Mouse (Mus musculus) left cerebral cortex, postnatal 14 days (tissue): ENCODE data around the gene Map3k12. TPM values are rescaled to one million over a fixed set of nuclear protein-coding genes. Genes with fewer than 3 reads are reported as not detected.

Experiments
- DNase-seq, 2 experiments: peaks; one replicate each; pipeline ENCODE4 v3.0.0; 2021 to 2022; ENCODE audit warnings: low spot score in 2 of 2, mixed read lengths in 1 of 2
- intact Hi-C: fragments of 180-260 bp; cut with DNase I; formaldehyde crosslinking; loops from one replicate; pipeline ENCODE4 v1.15.1; 2025
- total RNA-seq, 2 experiments: library from RNA; stranded (reverse); gene quantifications; 2 replicates each; pipeline ENCODE4 v1.2.3; 2021

Gene Map3k12
- total RNA-seq, 2 experiments from 2014 or later, result 93.7 to 94.0 TPM

DNA sequence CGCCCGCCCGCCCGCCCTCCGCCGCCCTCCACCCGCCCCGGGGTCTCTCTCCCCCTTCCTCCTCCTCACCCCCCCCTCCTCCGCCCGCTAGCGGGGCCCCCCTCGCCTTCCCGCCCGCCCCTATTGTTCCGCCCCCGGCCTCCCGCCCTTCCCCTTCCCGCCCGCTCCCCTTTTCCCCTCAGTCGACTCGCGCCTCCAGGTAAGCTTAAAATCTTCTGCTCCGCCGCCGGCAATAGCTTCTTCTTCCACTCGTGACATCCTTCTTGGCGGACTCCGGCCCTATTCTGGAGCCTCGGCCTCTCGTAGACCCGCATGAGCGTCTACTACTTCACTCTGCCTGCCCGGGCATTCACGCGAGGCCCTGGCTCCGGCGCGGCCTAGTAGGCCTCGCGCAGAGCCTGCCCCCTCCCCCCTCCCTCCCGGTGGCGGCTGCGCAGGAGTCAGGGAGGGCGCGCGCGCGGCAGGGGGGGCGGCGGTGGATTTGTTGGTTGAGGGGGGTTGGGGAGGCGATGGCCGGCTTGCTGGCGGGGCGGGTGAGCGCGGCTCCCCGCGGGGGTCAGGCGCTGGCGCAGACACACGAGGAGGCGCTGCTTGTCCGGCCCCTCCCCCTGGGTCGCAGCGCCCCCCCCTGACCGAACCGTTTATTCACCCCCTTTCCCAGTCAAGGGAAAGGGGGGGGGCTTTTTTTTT lies 46.1 kb downstream of the Map3k12 start:
- intact Hi-C loops, result loop anchor here (5.0 kb wide), 1 partner anchor 42 kb away; no protein-coding TSS in a partner anchor
- DNase-seq, result peak; percentile 77 to 80

- DNase-seq, result peak; percentile 96 to 97
- intact Hi-C loops, result loop anchor here (5.0 kb wide), 1 partner anchor 42 kb away; no protein-coding TSS in a partner anchor
Measured at GRCm38 (mm10) chr15:102470183-102470604, 46.7 kb downstream of the Map3k12 start, which contains the start of gene Pcbp2. Gene Pcbp2, plus strand, starts transcription at chr15:102470539.

DNA sequence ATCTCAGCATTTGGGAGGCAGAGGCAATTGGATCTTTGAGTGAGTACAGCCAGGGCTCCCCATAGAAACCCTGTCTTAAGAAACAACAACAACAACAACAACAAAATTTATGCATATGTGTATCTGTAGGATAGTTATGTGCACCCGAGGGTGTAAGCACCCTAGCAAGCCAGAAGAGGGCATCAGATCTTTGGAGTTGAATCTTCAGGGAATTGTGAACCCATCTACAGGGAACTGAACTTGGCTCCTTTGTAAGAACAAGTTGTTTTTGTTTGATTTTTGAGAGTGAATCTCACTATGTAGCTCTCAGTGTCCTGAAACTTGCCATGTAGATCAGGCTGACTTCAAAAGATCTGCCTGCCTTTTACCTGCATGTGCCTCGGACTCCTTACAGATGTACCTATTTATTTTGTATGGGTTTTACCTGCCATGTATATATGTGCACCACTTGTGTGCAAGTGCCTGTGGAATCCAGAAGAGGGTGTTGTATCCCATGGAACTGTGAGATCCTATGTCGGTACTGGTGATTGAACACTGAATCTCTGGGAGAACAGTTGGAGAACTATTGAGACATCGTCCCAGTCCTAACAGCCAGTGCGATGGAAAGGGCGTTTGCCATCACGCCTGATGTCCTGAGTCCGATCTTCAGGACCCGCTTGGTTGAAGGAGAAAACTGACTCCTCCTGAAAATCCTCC lies 48.0 kb downstream of the Map3k12 start:
- intact Hi-C loops, result no loop called here
- DNase-seq, result no peak

DNA sequence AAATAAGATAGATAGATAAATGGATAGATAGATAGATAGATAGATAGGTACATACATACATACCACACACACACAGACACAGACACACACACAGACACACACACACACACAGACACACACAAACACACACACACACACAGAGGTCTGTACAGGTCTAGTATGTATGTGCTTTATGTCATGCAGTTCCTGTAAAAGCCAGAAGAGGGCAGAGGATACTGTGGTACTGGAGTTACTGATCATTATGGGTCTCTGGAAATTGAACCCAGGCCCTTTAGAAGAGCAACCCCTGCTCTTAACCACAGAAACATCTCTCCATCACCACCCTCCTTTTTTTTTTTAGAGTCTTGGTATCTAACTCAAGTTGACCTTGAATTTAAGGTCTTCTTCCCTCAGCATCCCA lies 53.2 kb downstream of the Map3k12 start:
- intact Hi-C loops, result no loop called here
- peak in 1 of 2 experiments; percentile 41 for DNase-seq

GRCm38 (mm10) chr15:102461430-102462075 lies 55.3 kb downstream of the Map3k12 start:
- intact Hi-C loops, result no loop called here
- DNase-seq, result no peak

- intact Hi-C loops, result no loop called here
- DNase-seq, result no peak
Measured at GRCm38 (mm10) chr15:102460971-102461370, 55.9 kb downstream of the Map3k12 start.

DNA sequence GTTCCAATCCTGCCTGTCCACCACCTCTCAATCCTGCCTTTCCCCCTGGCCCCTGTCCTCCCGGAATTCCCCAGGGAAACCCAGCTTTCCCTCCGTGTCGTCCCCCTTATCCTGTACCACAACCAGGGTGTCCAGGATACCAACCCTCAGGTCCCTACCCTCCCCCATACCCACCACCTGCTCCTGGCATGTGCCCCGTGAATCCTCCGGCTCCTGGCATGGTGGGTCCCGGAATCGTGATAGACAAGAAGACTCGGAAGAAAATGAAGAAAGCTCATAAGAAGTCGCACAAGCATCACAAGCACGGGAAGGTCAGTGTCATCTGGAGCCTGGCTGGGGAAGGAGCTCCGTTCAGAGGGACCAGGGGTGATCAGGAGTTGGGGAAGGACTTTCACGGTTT lies 56.5 kb downstream of the Map3k12 start:
- intact Hi-C loops, result no loop called here
- no peak for DNase-seq

DNA sequence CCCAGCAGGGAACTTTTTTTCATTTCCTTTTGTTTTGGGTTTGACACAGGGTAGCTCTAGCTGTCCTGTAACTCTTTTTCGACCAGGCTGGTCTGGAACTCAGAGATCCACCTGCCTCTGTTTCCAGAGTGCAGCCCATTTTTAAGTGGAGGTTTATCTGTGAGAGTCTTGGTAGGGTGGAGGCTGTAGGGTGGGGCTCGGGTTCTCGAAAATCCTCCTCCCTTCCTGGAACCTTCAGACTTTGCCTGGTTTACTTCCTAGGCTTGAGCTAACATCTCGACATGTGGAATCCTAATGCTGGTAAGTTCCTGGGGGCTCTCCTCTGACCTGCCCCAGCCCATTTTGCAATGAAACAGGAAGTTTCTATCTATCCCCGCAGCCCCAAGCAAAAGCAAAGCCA lies 57.0 kb downstream of the Map3k12 start:
- no peak for DNase-seq
- intact Hi-C loops, result no loop called here

DNA sequence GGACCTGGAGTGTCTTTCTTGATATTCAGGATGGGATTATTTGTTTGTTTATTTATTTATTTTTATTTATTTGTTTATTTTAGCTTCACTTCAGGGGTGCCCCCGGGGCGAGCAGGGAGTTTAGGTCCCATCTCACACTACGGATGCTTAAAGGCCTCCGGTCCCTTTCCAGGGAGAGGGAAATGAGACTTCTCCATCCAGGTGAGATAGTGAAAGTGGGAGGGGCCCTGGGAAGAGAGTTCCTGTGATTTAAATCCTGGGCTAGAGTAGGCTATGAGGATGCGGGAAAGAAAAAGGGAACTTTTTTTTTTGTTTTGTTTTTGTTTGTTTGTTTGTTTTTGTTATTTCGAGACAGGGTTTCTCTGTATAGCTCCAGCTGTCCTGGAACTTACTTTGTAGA lies 57.5 kb downstream of the Map3k12 start:
- intact Hi-C loops, result no loop called here
- DNase-seq, result no peak

DNA sequence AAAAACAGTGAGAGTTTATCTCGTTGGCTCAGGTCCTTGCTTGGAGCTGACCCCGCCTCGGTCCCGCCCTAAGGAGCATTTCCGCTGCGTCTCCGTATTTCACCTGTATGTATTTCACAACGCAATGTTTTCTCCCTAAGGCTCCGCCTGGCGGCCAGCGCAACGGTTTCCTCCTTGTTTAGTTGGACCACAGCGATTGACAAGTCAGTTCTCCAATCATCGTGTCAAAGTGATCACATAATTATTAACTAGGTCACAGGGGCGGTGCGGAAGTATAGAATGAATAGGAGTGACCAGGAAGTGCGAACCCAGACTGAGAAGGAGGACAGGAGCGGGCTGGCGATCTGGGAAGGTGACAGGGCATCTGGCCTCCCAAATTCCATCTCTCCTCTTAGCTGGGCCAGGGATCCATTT lies 58.0 kb downstream of the Map3k12 start, which contains the start of gene Prr13:
TSS of gene Prr13 (plus strand) at position 125 of the 414 bp plus-strand sequence.
- intact Hi-C loops, result no loop called here
- peak; percentile 85 to 91 for DNase-seq

GRCm38 (mm10) chr15:102458050-102458736 lies 58.7 kb downstream of the Map3k12 start:
- DNase-seq, result no peak
- intact Hi-C loops, result no loop called here

- no peak for DNase-seq
- intact Hi-C loops, result no loop called here
Measured at GRCm38 (mm10) chr15:102455993-102456392, 60.9 kb downstream of the Map3k12 start.

GRCm38 (mm10) chr15:102451666-102452430 lies 65.0 kb downstream of the Map3k12 start:
- no peak for DNase-seq
- intact Hi-C loops, result no loop called here

DNA sequence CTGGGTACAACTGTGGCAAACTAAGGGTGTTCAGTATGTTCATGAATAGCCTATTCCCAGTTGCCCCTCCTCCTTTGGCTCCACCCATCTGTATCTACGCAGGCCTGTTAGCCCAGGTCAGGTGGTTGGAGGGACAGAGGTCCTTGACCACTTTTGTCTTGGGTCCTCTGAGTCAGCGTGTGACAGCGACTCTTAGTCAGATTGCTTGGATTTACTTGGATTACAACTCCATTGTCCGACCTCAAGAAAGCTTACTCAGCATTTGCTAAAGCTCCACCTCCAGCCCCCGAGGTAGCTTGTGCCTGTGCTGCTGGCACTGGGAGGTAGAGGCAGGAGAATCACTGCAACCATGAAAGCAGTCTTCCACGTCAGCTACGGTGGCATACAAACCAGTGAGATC lies 65.9 kb downstream of the Map3k12 start:
- DNase-seq, result no peak
- intact Hi-C loops, result no loop called here

DNA sequence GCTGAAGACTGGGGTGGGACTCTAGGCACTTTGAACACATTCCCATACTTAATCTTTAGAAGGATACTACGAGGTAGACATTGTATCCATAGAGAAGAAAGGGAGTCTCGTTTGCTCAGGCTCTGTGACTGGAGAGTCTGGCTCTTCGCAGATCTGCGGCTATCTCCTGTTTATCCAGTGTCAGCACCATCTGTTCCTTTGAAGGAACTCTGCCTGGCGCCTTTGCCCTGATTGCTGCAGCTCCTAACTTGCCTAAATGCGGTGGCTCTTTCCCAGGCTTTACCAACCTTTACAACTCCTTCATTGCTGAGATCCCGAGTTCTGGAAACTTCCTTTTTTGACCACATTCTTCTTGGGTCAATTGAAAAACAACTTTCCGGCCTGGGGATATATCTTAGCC lies 67.5 kb downstream of the Map3k12 start:
- no peak for DNase-seq
- intact Hi-C loops, result no loop called here
